Mouse (Mus musculus) layer of hippocampus, adult 9-10 months (tissue): ENCODE data around the gene Gm2310.
"Not testable (repeated sequence)": the region's sequence is repeated elsewhere in the genome, so short reads cannot be mapped to it uniquely, and the experiment has no call there.

Experiments used
- DNase-seq: peaks from one replicate; pipeline ENCODE4 v3.0.0; 2022; ENCODE audit warnings: low spot score

The Gm2310 gene

GRCm38 (mm10) chr15:8519853-8520252 is at the start of gene Gm2310:
Gm2310 (minus strand) TSS chr15:8519953.
- not testable (repeated sequence) for DNase-seq

GRCm38 (mm10) chr15:8568645-8569528 is 49.1 kb upstream of the Gm2310 start:
- peak; percentile 67 for DNase-seq

GRCm38 (mm10) chr15:8568286-8568644 is 48.5 kb upstream of the Gm2310 start:
- no peak for DNase-seq

- no peak for DNase-seq
These were observed 45.7 kb upstream of the Gm2310 start for GRCm38 (mm10) chr15:8565416-8565815.

- no peak for DNase-seq
These were observed 44.6 kb upstream of the Gm2310 start for GRCm38 (mm10) chr15:8564331-8564730.

GRCm38 (mm10) chr15:8563423-8564194 is 43.9 kb upstream of the Gm2310 start:
- no peak for DNase-seq

GRCm38 (mm10) chr15:8562776-8563175 is 43.0 kb upstream of the Gm2310 start:
- DNase-seq, result no peak

- no peak for DNase-seq
These were observed 11.4 kb upstream of the Gm2310 start for GRCm38 (mm10) chr15:8531201-8531600.

GRCm38 (mm10) chr15:8512957-8513356 is 6.8 kb downstream of the Gm2310 start:
- no peak for DNase-seq

GRCm38 (mm10) chr15:8511861-8512260 is 7.9 kb downstream of the Gm2310 start:
- no peak for DNase-seq

- no peak for DNase-seq
These were observed 17.3 kb downstream of the Gm2310 start for GRCm38 (mm10) chr15:8502431-8502830.

GRCm38 (mm10) chr15:8485261-8485660 is 34.5 kb downstream of the Gm2310 start:
- DNase-seq, result peak; percentile 16

GRCm38 (mm10) chr15:8469006-8469575 is 50.7 kb downstream of the Gm2310 start:
- no peak for DNase-seq
